Comparison of ENCODE assay signal across 8 mouse cellular contexts in genomic region chr13:97938596-97939297, GRCm38 (mm10).
DNase-seq lines count a peak whose midpoint lies in the region; ATAC-seq and TF ChIP-seq lines count a peak whose summit lies in the region.

No protein-coding gene starts in this region.

- ATAC-seq in embryonic facial prominence, embryonic 11.5 days (replicated peaks; ENCODE audit: insufficient number of reproducible peaks, low FRiP score, low TSS enrichment, low read depth): peak; percentile 62; the same call in 1 of the 2 replicates
- ATAC-seq in kidney, embryonic 16.5 days (ENCODE audit: low FRiP score, low TSS enrichment): peak; percentile 82
- 0 out of 2 replicates have a peak, but pooled peaks have one; percentile 56 for ATAC-seq in stomach, embryonic 14.5 days (ENCODE audit: insufficient number of reproducible peaks, insufficient read depth, low FRiP score, low read depth)

- no peak for TF ChIP-seq POLR2A in liver, adult 2 months (IDR thresholded peaks at IDR 0.05; ENCODE audit: extremely low read depth, insufficient read depth, low read length)

- no peak overlapping the region; the same call in 1 of the 2 replicates for H3K9ac ChIP-seq in embryonic facial prominence, embryonic 11.5 days (replicated peaks; ENCODE audit: low read length)
- no peak overlapping the region for H3K9ac ChIP-seq in kidney, embryonic 16.5 days (replicated peaks; ENCODE audit: low read length)
- H3K9ac ChIP-seq in liver, adult 2 months (ENCODE audit: low read depth, low read length): no peak overlapping the region
- H3K9ac ChIP-seq in stomach, embryonic 14.5 days (replicated peaks; ENCODE audit: low read depth, low read length): no peak overlapping the region

- no peak overlapping the region for H3K27ac ChIP-seq in embryonic facial prominence, embryonic 11.5 days (replicated peaks; ENCODE audit: low read depth, low read length)
- H3K27ac ChIP-seq in kidney, embryonic 16.5 days (ENCODE audit: low read length): no peak overlapping the region
- no peak overlapping the region for H3K27ac ChIP-seq in liver, adult 2 months (replicated peaks; ENCODE audit: insufficient read depth, low read depth, low read length)
- no peak overlapping the region for H3K27ac ChIP-seq in stomach, embryonic 14.5 days (ENCODE audit: low read length)

- H3K9me3 ChIP-seq in embryonic facial prominence, embryonic 11.5 days (replicated peaks; ENCODE audit: control insufficient read depth, low read length): no peaks in the 10 kb centered on the region
- H3K9me3 ChIP-seq in kidney, embryonic 16.5 days (ENCODE audit: low read length): no peaks in the 10 kb centered on the region
- H3K9me3 ChIP-seq in stomach, embryonic 14.5 days (ENCODE audit: control insufficient read depth, low read depth, low read length): no peaks in the 10 kb centered on the region

- H3K4me1 ChIP-seq in embryonic facial prominence, embryonic 11.5 days (ENCODE audit: control insufficient read depth, insufficient read depth, low read length): no peaks in the 10 kb centered on the region
- no peaks in the 10 kb centered on the region for H3K4me1 ChIP-seq in kidney, embryonic 16.5 days (ENCODE audit: insufficient read depth, low read length)
- H3K4me1 ChIP-seq in liver, adult 2 months (ENCODE audit: control insufficient read depth, insufficient read depth, low read length): no peaks in the 10 kb centered on the region
- H3K4me1 ChIP-seq in stomach, embryonic 14.5 days (ENCODE audit: control insufficient read depth, insufficient read depth, low read length): no peaks in the 10 kb centered on the region

- no peaks in the 10 kb centered on the region for H3K36me3 ChIP-seq in embryonic facial prominence, embryonic 11.5 days (replicated peaks; ENCODE audit: control insufficient read depth, insufficient read depth, low read depth, low read length)
- H3K36me3 ChIP-seq in kidney, embryonic 16.5 days (ENCODE audit: insufficient read depth, low read length): peaks cover 14% of the 10 kb centered on the region; the same call in 1 of the 2 replicates
- no peaks in the 10 kb centered on the region for H3K36me3 ChIP-seq in liver, adult 2 months (ENCODE audit: control insufficient read depth, insufficient read depth, low read length)
- no peaks in the 10 kb centered on the region for H3K36me3 ChIP-seq in stomach, embryonic 14.5 days (ENCODE audit: control insufficient read depth, insufficient read depth, low read length)

- H3K79me2 ChIP-seq in liver, adult 2 months (ENCODE audit: control insufficient read depth, insufficient read depth, low read length): no peaks in the 10 kb centered on the region

- peak; percentile 94 for TF ChIP-seq CTCF in liver, adult 2 months (IDR thresholded peaks at IDR 0.05; ENCODE audit: low read depth, low read length)

- WGBS in embryonic facial prominence, embryonic 11.5 days: 33% methylated on average over 18 of the region's 18 CpGs
- 33% methylated on average over 18 of the region's 18 CpGs for WGBS in kidney, embryonic 16.5 days
- WGBS in liver, adult 2 months: 25% methylated on average over 18 of the region's 18 CpGs
- WGBS in stomach, embryonic 14.5 days: 32% methylated on average over 18 of the region's 18 CpGs

- no peak overlapping the region for H3K4me3 ChIP-seq in embryonic facial prominence, embryonic 11.5 days (ENCODE audit: low read depth, low read length)
- no peak overlapping the region for H3K4me3 ChIP-seq in kidney, embryonic 16.5 days (ENCODE audit: low read length)
- H3K4me3 ChIP-seq in liver, adult 2 months (ENCODE audit: insufficient read depth, low read depth, low read length): no peak overlapping the region
- no peak overlapping the region for H3K4me3 ChIP-seq in stomach, embryonic 14.5 days (ENCODE audit: low read depth, low read length)

- DNase-seq in B cell, adult 2 months: peak; percentile 95 to 96
- DNase-seq in adrenal gland, postnatal 25 days: peak; percentile 92
- peak; percentile 95 for DNase-seq in embryonic facial prominence, embryonic 11.5 days (ENCODE audit: low spot score)
- peak; percentile 49 to 83 for DNase-seq in heart, adult 9 months (ENCODE audit: low spot score in 2 of 2)
- peak; percentile 58 for DNase-seq in liver, adult 2 months (ENCODE audit: extremely low read depth, low read depth, low spot score)
- DNase-seq in neural tube, embryonic 10.5 days (ENCODE audit: extremely low spot score, low spot score): peak; percentile 98

- no peaks in the 10 kb centered on the region for H3K27me3 ChIP-seq in embryonic facial prominence, embryonic 11.5 days (ENCODE audit: control insufficient read depth, insufficient read depth, low read length)
- H3K27me3 ChIP-seq in kidney, embryonic 16.5 days (ENCODE audit: insufficient read depth, low read length): no peaks in the 10 kb centered on the region
- H3K27me3 ChIP-seq in liver, adult 2 months (ENCODE audit: control insufficient read depth, insufficient read depth, low read length): no peaks in the 10 kb centered on the region
- H3K27me3 ChIP-seq in stomach, embryonic 14.5 days (ENCODE audit: control insufficient read depth, insufficient read depth, low read length): no peaks in the 10 kb centered on the region

- no peak overlapping the region for H3K4me2 ChIP-seq in embryonic facial prominence, embryonic 11.5 days (ENCODE audit: low read depth, low read length)
- no peak overlapping the region for H3K4me2 ChIP-seq in kidney, embryonic 16.5 days (replicated peaks; ENCODE audit: low read depth, low read length)
- H3K4me2 ChIP-seq in stomach, embryonic 14.5 days (replicated peaks; ENCODE audit: low read depth, low read length): no peak overlapping the region
